In genomic region chr11:3573092-3573491, GRCm38 (mm10) we compare ENCODE assay signal across 8 mouse cellular contexts. TPM values are rescaled to one million over a fixed set of nuclear protein-coding genes. Genes with fewer than 3 reads are reported as not detected.
DNase-seq lines count a peak whose midpoint lies in the region; ATAC-seq and TF ChIP-seq lines count a peak whose summit lies in the region.

No protein-coding gene starts in this region.

- peak; percentile 18 for TF ChIP-seq POLR2A in kidney, adult 2 months (IDR thresholded peaks at IDR 0.05; ENCODE audit: low read depth, low read length)
- TF ChIP-seq POLR2A in small intestine, adult 2 months (IDR thresholded peaks at IDR 0.05; ENCODE audit: low read depth, low read length) = no peak

- H3K4me3 ChIP-seq in forebrain, embryonic 11.5 days (ENCODE audit: low read depth, low read length) = no peak overlapping the region
- H3K4me3 ChIP-seq in forebrain, embryonic 15.5 days = no peak overlapping the region
- no peak overlapping the region for H3K4me3 ChIP-seq in kidney, adult 2 months (ENCODE audit: insufficient read depth, low read depth, low read length)
- no peak overlapping the region for H3K4me3 ChIP-seq in lung, embryonic 14.5 days (ENCODE audit: low read depth, low read length)
- H3K4me3 ChIP-seq in small intestine, adult 2 months (ENCODE audit: low read depth, low read length) = no peak overlapping the region

- H3K9ac ChIP-seq in forebrain, embryonic 11.5 days (ENCODE audit: low read length) = no peak overlapping the region
- H3K9ac ChIP-seq in forebrain, embryonic 15.5 days (replicated peaks) = no peak overlapping the region
- no peak overlapping the region for H3K9ac ChIP-seq in lung, embryonic 14.5 days

- H3K4me2 ChIP-seq in forebrain, embryonic 11.5 days (ENCODE audit: low read depth, low read length, severe bottlenecking) = no peak overlapping the region
- no peak overlapping the region for H3K4me2 ChIP-seq in forebrain, embryonic 15.5 days (replicated peaks)
- no peak overlapping the region for H3K4me2 ChIP-seq in lung, embryonic 14.5 days

- peak; percentile 65 for DNase-seq in forebrain, embryonic 11.5 days (ENCODE audit: low spot score)
- peak; percentile 15 for DNase-seq in brain, adult 2 months (ENCODE audit: low read depth, low spot score)
- peak; percentile 81 to 95 for DNase-seq in heart, adult 18-20 months
- DNase-seq in kidney, adult 2 months = peak; percentile 91
- DNase-seq in lung, embryonic 14.5 days = peak; percentile 92
- no peak for DNase-seq in cerebellum, adult 9-11 months

- no peaks in the 10 kb centered on the region for H3K4me1 ChIP-seq in forebrain, embryonic 11.5 days (replicated peaks; ENCODE audit: control insufficient read depth, insufficient read depth, low read length)
- H3K4me1 ChIP-seq in forebrain, embryonic 15.5 days = no peaks in the 10 kb centered on the region
- H3K4me1 ChIP-seq in kidney, adult 2 months (ENCODE audit: control insufficient read depth, insufficient read depth, low read length) = peaks cover 16% of the 10 kb centered on the region
- H3K4me1 ChIP-seq in lung, embryonic 14.5 days (ENCODE audit: insufficient read depth) = peaks cover 23% of the 10 kb centered on the region
- peaks cover 10% of the 10 kb centered on the region for H3K4me1 ChIP-seq in small intestine, adult 2 months (ENCODE audit: control insufficient read depth, insufficient read depth, insufficient read length, low read length)

- no peaks in the 10 kb centered on the region for H3K27me3 ChIP-seq in forebrain, embryonic 11.5 days (ENCODE audit: control insufficient read depth, insufficient read depth, low read length)
- no peaks in the 10 kb centered on the region for H3K27me3 ChIP-seq in forebrain, embryonic 15.5 days
- no peaks in the 10 kb centered on the region for H3K27me3 ChIP-seq in kidney, adult 2 months (replicated peaks; ENCODE audit: control insufficient read depth, insufficient read depth, low read length)
- no peaks in the 10 kb centered on the region for H3K27me3 ChIP-seq in lung, embryonic 14.5 days (ENCODE audit: insufficient read depth, low read length)
- H3K27me3 ChIP-seq in small intestine, adult 2 months (ENCODE audit: control insufficient read depth, insufficient read depth, low read length) = no peaks in the 10 kb centered on the region

- H3K36me3 ChIP-seq in forebrain, embryonic 11.5 days (ENCODE audit: control insufficient read depth, insufficient read depth, low read length) = no peaks in the 10 kb centered on the region
- no peaks in the 10 kb centered on the region for H3K36me3 ChIP-seq in forebrain, embryonic 15.5 days
- no peaks in the 10 kb centered on the region for H3K36me3 ChIP-seq in kidney, adult 2 months (ENCODE audit: control insufficient read depth, insufficient read depth, low read length)
- H3K36me3 ChIP-seq in lung, embryonic 14.5 days (ENCODE audit: insufficient read depth) = no peaks in the 10 kb centered on the region
- H3K36me3 ChIP-seq in small intestine, adult 2 months (ENCODE audit: control insufficient read depth, insufficient read depth, low read length) = no peaks in the 10 kb centered on the region

- TF ChIP-seq CTCF in kidney, adult 2 months (conservative IDR thresholded peaks at IDR 0.05; ENCODE audit: insufficient read depth, insufficient read length, low read depth, low read length) = no peak
- no peak for TF ChIP-seq CTCF in lung, embryonic 14.5 days (IDR thresholded peaks at IDR 0.05; ENCODE audit: low read depth)
- no peak for TF ChIP-seq CTCF in small intestine, adult 2 months (IDR thresholded peaks at IDR 0.05; ENCODE audit: extremely low read depth, insufficient read length, insufficient replicate concordance, low read depth, low read length)

- ATAC-seq in forebrain, embryonic 11.5 days (replicated peaks; ENCODE audit: low FRiP score) = no peak
- no peak for ATAC-seq in forebrain, embryonic 15.5 days (replicated peaks)
- peak; percentile 93 for ATAC-seq in lung, embryonic 14.5 days (ENCODE audit: insufficient read depth)

- H3K27ac ChIP-seq in forebrain, embryonic 11.5 days (ENCODE audit: low read depth, low read length) = no peak overlapping the region; the same call in 1 of the 2 replicates
- no peak overlapping the region for H3K27ac ChIP-seq in forebrain, embryonic 15.5 days (replicated peaks)
- peak overlapping the region; percentile 96 for H3K27ac ChIP-seq in kidney, adult 2 months (ENCODE audit: insufficient read depth, low read depth, low read length)
- H3K27ac ChIP-seq in lung, embryonic 14.5 days (ENCODE audit: low read depth) = peak overlapping the region; percentile 91
- H3K27ac ChIP-seq in small intestine, adult 2 months (ENCODE audit: insufficient read depth, low read depth, low read length) = peak overlapping the region; percentile 62; the same call in 1 of the 2 replicates

- no peaks in the 10 kb centered on the region for H3K9me3 ChIP-seq in forebrain, embryonic 11.5 days (ENCODE audit: control insufficient read depth, low read length)
- H3K9me3 ChIP-seq in forebrain, embryonic 15.5 days = no peaks in the 10 kb centered on the region
- H3K9me3 ChIP-seq in lung, embryonic 14.5 days (ENCODE audit: low read depth, low read length) = no peaks in the 10 kb centered on the region

- 25% methylated on average over 9 of the region's 9 CpGs for WGBS in forebrain, embryonic 11.5 days
- WGBS in forebrain, embryonic 15.5 days = 21% methylated on average over 9 of the region's 9 CpGs
- WGBS in kidney, adult 2 months = 35% methylated on average over 9 of the region's 9 CpGs
- 4% methylated on average over 9 of the region's 9 CpGs for WGBS in lung, embryonic 14.5 days
- WGBS in small intestine, adult 2 months = 44% methylated on average over 9 of the region's 9 CpGs

RNA-seq across cellular contexts. Expression of gene Smtn, which starts 32.7 kb away (rescaled TPM):
- 43.8 and 44.3 TPM in 2 replicates for polyA plus RNA-seq in forebrain, embryonic 11.5 days (2014; fragmentation: Nextera tagmentation; extraction: Ambion mirVana)
- 17.7 and 18.5 TPM in 2 replicates for polyA plus RNA-seq in forebrain, embryonic 15.5 days (2015; fragmentation: Nextera tagmentation; extraction: Ambion mirVana)
- total RNA-seq in heart, adult 18-20 months (2021) = 100 to 1,000 TPM; 139 to 154 TPM
- polyA plus RNA-seq in kidney, adult 2 months (2012; rRNA removed) = 52.3 and 57.2 TPM in 2 replicates
- 103 and 108 TPM in 2 replicates for polyA plus RNA-seq in lung, embryonic 14.5 days (2014; fragmentation: Nextera tagmentation; extraction: Ambion mirVana)
- 46.4 and 54.0 TPM in 2 replicates for polyA plus RNA-seq in small intestine, adult 2 months (2012; rRNA removed)

RNA-seq across cellular contexts. Expression of gene Selenom, which starts 58.6 kb away (rescaled TPM):
- 47.3 and 54.1 TPM in 2 replicates for polyA plus RNA-seq in forebrain, embryonic 11.5 days (2014; fragmentation: Nextera tagmentation; extraction: Ambion mirVana)
- polyA plus RNA-seq in forebrain, embryonic 15.5 days (2015; fragmentation: Nextera tagmentation; extraction: Ambion mirVana) = 41.6 and 44.2 TPM in 2 replicates
- 10 to 100 TPM; 39.8 to 40.3 TPM for total RNA-seq in heart, adult 18-20 months (2021)
- 136 and 163 TPM in 2 replicates for polyA plus RNA-seq in kidney, adult 2 months (2012; rRNA removed)
- polyA plus RNA-seq in lung, embryonic 14.5 days (2014; fragmentation: Nextera tagmentation; extraction: Ambion mirVana) = 100 and 110 TPM in 2 replicates
- polyA plus RNA-seq in small intestine, adult 2 months (2012; rRNA removed) = 107 and 174 TPM in 2 replicates

Comparison
In these comparisons a context has a peak if more than half of its experiments do, and no peak if none do; other contexts are left out.
1. H3K27ac ChIP-seq: peak in kidney, adult 2 months (single experiment), lung, embryonic 14.5 days (single experiment) and small intestine, adult 2 months (single experiment); none in forebrain, embryonic 11.5 days (single experiment) and forebrain, embryonic 15.5 days (single experiment).